Mouse (Mus musculus) hindbrain, embryonic 14.5 days (tissue): ENCODE measurements at regions not wholly inside any gene's neighbourhood (a gene's known extent, or its start where the extent isn't known, plus 50 kb on each side); places are given as distances from the start of the nearest gene placed in this dataset.

Source experiments
- ATAC-seq: fragments of 200-750 bp; cut with Nextera tagmentation; 2 replicates; pipeline ENCODE4 v1.8.0; 2017; ENCODE audit warnings: moderate number of reproducible peaks, mild to moderate bottlenecking, moderate TSS enrichment, moderate library complexity; ENCODE audit not compliant: low FRiP score
- DNase-seq: peaks from one replicate; pipeline ENCODE4 v3.0.0-alpha.2; 2015; ENCODE audit warnings: low spot score
- H3K27ac ChIP-seq: fragments of 300-500 bp; sonication (generic); 2 replicates; pipeline ENCODE4 v1.5.1; 2014; ENCODE audit warnings: mild to moderate bottlenecking, moderate library complexity
- H3K27me3 ChIP-seq: fragments of 300-500 bp; sonication (generic); 2 replicates; pipeline ENCODE4 v1.6.1; 2014; ENCODE audit warnings: mild to moderate bottlenecking, low read length, mixed read lengths; ENCODE audit not compliant: control insufficient read depth, insufficient read depth
- H3K36me3 ChIP-seq: fragments of 300-500 bp; sonication (generic); replicated peaks from 2 replicates; pipeline ENCODE4 v1.6.1; 2014; ENCODE audit not compliant: control insufficient read depth, insufficient read depth
- H3K4me1 ChIP-seq: fragments of 300-500 bp; sonication (generic); replicated peaks from 2 replicates; pipeline ENCODE4 v1.6.1; 2014; ENCODE audit warnings: antibody characterized with exemption, low read length, mixed read lengths; ENCODE audit not compliant: control insufficient read depth, insufficient read depth
- H3K4me2 ChIP-seq: fragments of 300-500 bp; sonication (generic); replicated peaks from 2 replicates; pipeline ENCODE4 v1.6.1; 2014; ENCODE audit warnings: mild to moderate bottlenecking, moderate library complexity
- H3K4me3 ChIP-seq: fragments of 300-500 bp; sonication (generic); replicated peaks from 2 replicates; pipeline ENCODE4 v1.5.1; 2014; ENCODE audit warnings: mild to moderate bottlenecking, low read length
- H3K9ac ChIP-seq: fragments of 300-500 bp; sonication (generic); 2 replicates; pipeline ENCODE4 v1.6.1; 2014
- H3K9me3 ChIP-seq: fragments of 300-500 bp; sonication (generic); 2 replicates; pipeline ENCODE4 v1.6.1; 2016; ENCODE audit warnings: low read length; ENCODE audit not compliant: control insufficient read depth
- WGBS: fragments of 180-500 bp; shearing (Covaris S2); extraction: QIAGEN DNeasy Blood & Tissue Kit; methylation state at CpG from one replicate; pipeline ENCODE4 v1.1.7; 2014; 5-methylcytosine and 5-hydroxymethylcytosine counted together

DNA sequence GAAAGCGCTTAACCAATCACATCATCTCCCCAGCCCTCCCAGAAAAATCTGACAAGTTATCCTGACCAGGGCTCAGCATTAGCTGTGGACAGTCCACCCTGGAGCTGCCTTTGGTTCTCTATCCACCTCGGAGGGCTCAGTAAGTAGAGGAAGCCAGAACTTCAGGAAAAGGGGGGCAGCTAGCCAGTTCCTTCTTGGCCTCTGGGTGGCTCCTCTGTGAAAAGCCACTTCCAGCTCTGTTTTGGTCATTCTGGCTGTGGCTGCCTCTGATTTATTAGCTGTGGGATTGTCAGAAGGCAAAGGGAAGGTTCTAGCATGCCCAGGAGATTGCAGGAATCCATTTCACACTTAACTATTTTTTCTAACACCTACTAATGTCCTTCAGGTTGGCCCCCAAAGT is 59.6 kb upstream of the Cux1 start:
- Histone ChIP-seq H3K4me1 (peaks cover 4% of the 10 kb centered on the region), H3K27ac (no peak overlapping the region), H3K36me3 (no peaks in the 10 kb centered on the region), H3K9ac (no peak overlapping the region), H3K4me2 (no peak overlapping the region), H3K4me3 (no peak overlapping the region), H3K27me3 (0 out of 2 replicates have a peak, but pooled peaks cover 7% of the 10 kb centered on the region), H3K9me3 (no peaks in the 10 kb centered on the region)
- ATAC-seq = no peak
- 82% methylated on average over 2 of the region's 2 CpGs for WGBS
- DNase-seq = no peak

GRCm38 (mm10) chr5:136627671-136628292 is 60.5 kb upstream of the Cux1 start:
- Histone ChIP-seq H3K36me3 (no peaks in the 10 kb centered on the region), H3K4me1 (peaks cover 2% of the 10 kb centered on the region), H3K27me3 (0 out of 2 replicates have a peak, but pooled peaks cover under 1% of the 10 kb centered on the region), H3K4me3 (no peak overlapping the region), H3K27ac (no peak overlapping the region), H3K4me2 (no peak overlapping the region), H3K9ac (no peak overlapping the region), H3K9me3 (no peaks in the 10 kb centered on the region)
- WGBS = 71% methylated on average over 11 of the region's 11 CpGs
- DNase-seq = no peak
- ATAC-seq = no peak

DNA sequence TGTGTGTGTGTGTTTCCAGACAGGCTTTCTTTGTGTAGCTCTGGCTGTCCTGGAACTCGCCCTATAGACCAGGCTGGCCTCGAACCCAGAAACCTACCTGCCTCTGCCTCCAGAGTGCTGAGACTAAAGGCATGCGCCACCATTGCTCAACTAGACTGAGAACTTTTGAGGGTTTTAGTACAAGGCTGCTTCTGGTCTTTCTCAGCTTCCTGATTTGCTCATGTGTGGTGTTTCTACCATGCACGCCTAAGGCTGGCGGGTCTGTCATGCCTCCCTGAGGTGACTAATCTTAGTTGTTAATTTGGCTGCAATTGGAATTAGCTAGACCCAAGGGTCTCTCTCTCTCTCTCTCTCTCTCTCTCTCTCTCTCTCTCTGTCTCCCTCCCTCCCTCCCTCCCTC is 61.2 kb upstream of the Cux1 start:
- no peaks in the 10 kb centered on the region for H3K27me3 ChIP-seq
- H3K36me3 ChIP-seq = no peaks in the 10 kb centered on the region
- H3K4me1 ChIP-seq = no peaks in the 10 kb centered on the region
- DNase-seq = no peak
- no peaks in the 10 kb centered on the region for H3K9me3 ChIP-seq
- H3K4me2 ChIP-seq = no peak overlapping the region
- ATAC-seq = no peak
- H3K27ac ChIP-seq = no peak overlapping the region
- 73% methylated on average over 4 of the region's 5 CpGs for WGBS
- no peak overlapping the region for H3K4me3 ChIP-seq
- H3K9ac ChIP-seq = no peak overlapping the region

DNA sequence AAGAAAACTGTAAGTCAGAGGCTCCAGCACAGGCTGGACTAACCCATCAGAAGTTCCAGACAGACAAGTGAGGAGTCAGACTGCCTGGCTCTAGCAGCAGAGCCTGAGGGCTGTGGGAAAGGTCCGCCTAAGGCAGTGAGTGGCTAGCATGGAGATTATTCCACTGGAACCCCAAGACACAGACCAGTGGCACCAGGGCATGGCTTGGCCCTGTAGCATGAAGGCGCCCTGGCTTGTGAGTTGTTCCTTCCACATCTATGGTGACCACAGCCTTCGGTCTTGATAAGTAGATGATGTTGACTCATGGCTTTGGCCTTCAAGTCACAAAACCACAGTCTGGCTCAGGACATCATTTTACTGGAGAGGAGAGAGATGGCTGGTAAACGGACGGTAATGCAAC is 60.7 kb upstream of the Myl10 start:
- no peaks in the 10 kb centered on the region for H3K9me3 ChIP-seq
- 86% methylated on average over 5 of the region's 5 CpGs for WGBS
- no peaks in the 10 kb centered on the region for H3K36me3 ChIP-seq
- no peak overlapping the region for H3K4me2 ChIP-seq
- ATAC-seq (no peak), DNase-seq (no peak)
- no peak overlapping the region for H3K4me3 ChIP-seq
- H3K27me3 ChIP-seq = no peaks in the 10 kb centered on the region
- H3K4me1 ChIP-seq = no peaks in the 10 kb centered on the region
- H3K9ac ChIP-seq = no peak overlapping the region
- H3K27ac ChIP-seq = no peak overlapping the region

GRCm38 (mm10) chr5:136633901-136634300 is 59.0 kb upstream of the Myl10 start:
- 54% methylated on average over 6 of the region's 6 CpGs for WGBS

GRCm38 (mm10) chr5:136635119-136635518 is 57.8 kb upstream of the Myl10 start:
- no peak overlapping the region for H3K27ac ChIP-seq
- 94% methylated on average over 2 of the region's 2 CpGs for WGBS
- DNase-seq (no peak), ATAC-seq (no peak)
- H3K27me3 ChIP-seq = no peaks in the 10 kb centered on the region
- no peak overlapping the region for H3K9ac ChIP-seq
- H3K4me3 ChIP-seq = no peak overlapping the region
- H3K4me2 ChIP-seq = no peak overlapping the region
- H3K36me3 ChIP-seq = no peaks in the 10 kb centered on the region
- no peaks in the 10 kb centered on the region for H3K9me3 ChIP-seq
- no peaks in the 10 kb centered on the region; the same call in 1 of the 2 replicates for H3K4me1 ChIP-seq

More at GRCm38 (mm10) chr5:136633901-136634300, 59.0 kb upstream of the Myl10 start:
- ATAC-seq = no peak
- H3K9ac ChIP-seq = no peak overlapping the region
- H3K36me3 ChIP-seq = no peaks in the 10 kb centered on the region
- no peaks in the 10 kb centered on the region for H3K9me3 ChIP-seq
- no peak overlapping the region for H3K4me3 ChIP-seq
- no peak for DNase-seq
- no peaks in the 10 kb centered on the region for H3K27me3 ChIP-seq
- no peak overlapping the region for H3K4me2 ChIP-seq
- no peaks in the 10 kb centered on the region; the same call in 1 of the 2 replicates for H3K4me1 ChIP-seq
- H3K27ac ChIP-seq = no peak overlapping the region

- Histone ChIP-seq H3K4me1 (no peaks in the 10 kb centered on the region; the same call in 1 of the 2 replicates), H3K9ac (no peak overlapping the region), H3K36me3 (no peaks in the 10 kb centered on the region), H3K4me2 (no peak overlapping the region), H3K9me3 (no peaks in the 10 kb centered on the region), H3K4me3 (no peak overlapping the region), H3K27me3 (no peaks in the 10 kb centered on the region), H3K27ac (no peak overlapping the region)
- DNase-seq (no peak), ATAC-seq (no peak)
- 55% methylated on average over 1 of the region's 1 CpGs for WGBS
Measured at GRCm38 (mm10) chr5:136636476-136636875, 56.5 kb upstream of the Myl10 start.

GRCm38 (mm10) chr5:136637872-136638271 is 55.1 kb upstream of the Myl10 start:
- Histone ChIP-seq H3K4me1 (no peaks in the 10 kb centered on the region; the same call in 1 of the 2 replicates), H3K27me3 (no peaks in the 10 kb centered on the region), H3K4me2 (no peak overlapping the region), H3K27ac (no peak overlapping the region), H3K9me3 (no peaks in the 10 kb centered on the region), H3K9ac (no peak overlapping the region), H3K4me3 (no peak overlapping the region), H3K36me3 (no peaks in the 10 kb centered on the region)
- DNase-seq (no peak), ATAC-seq (no peak)
- WGBS = 64% methylated on average over 11 of the region's 11 CpGs

DNA sequence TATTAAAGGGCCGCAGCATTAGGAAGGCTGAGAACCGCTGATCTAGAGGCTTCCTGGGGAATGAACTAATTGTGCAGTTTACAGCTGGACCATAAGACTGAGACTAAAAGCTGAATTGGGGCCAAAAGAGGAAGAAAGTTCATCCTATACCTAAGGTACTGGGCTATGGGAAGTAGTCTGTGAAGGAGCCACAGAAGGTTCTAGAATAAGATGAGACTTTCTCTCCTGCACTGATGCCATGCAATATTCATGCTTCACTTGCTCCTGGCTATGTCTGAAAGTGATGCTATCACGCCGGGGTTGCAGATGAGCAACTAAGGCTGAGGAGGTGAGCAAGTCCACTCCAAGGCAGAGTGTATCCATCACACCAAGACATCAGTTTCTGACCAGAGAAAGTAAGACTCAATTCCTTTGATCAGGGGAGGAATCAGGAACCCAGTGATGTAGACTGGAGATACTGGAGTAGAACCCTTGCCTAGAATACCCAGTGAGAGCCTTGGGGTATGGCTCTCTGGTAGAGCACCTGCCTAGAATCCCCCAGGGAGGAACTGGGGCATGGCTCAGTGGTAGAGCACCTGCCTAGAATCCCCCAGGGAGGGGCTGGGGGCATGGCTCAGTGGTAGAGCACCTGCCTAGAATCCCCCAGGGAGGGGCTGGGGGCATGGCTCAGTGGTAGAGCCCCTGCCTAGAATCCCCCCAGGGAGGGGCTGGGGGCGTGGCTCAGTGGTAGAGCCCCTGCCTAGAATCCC is 51.9 kb upstream of the Myl10 start:
- Histone ChIP-seq H3K4me1 (no peaks in the 10 kb centered on the region; the same call in 1 of the 2 replicates), H3K27ac (no peak overlapping the region), H3K27me3 (no peaks in the 10 kb centered on the region), H3K9ac (no peak overlapping the region), H3K4me3 (no peak overlapping the region), H3K4me2 (no peak overlapping the region), H3K9me3 (no peaks in the 10 kb centered on the region), H3K36me3 (no peaks in the 10 kb centered on the region)
- ATAC-seq (no peak), DNase-seq (no peak)
- WGBS = 86% methylated on average over 5 of the region's 5 CpGs
